Mouse (Mus musculus) midbrain, postnatal 0 days (tissue): ENCODE results near the gene Igf2bp3. TPM values are rescaled to one million over a fixed set of nuclear protein-coding genes. Genes with fewer than 3 reads are reported as not detected.

Experiments
- ATAC-seq: fragments of 200-750 bp; cut with Nextera tagmentation; 2 replicates; pipeline ENCODE4 v1.8.0; 2017; ENCODE audit warnings: moderate number of reproducible peaks, mild to moderate bottlenecking, moderate TSS enrichment, moderate library complexity; ENCODE audit not compliant: low FRiP score
- DNase-seq: peaks from one replicate; pipeline ENCODE4 v3.0.0-alpha.2; 2015; ENCODE audit warnings: low spot score
- H3K27ac ChIP-seq: fragments of 300-500 bp; sonication (generic); 2 replicates; pipeline ENCODE4 v1.5.1; 2014; ENCODE audit warnings: low read depth, mild to moderate bottlenecking, low read length, mixed read lengths
- H3K27me3 ChIP-seq: fragments of 300-500 bp; sonication (generic); 2 replicates; pipeline ENCODE4 v1.6.1; 2014; ENCODE audit warnings: low read length, control low read depth, mixed read lengths; ENCODE audit not compliant: insufficient read depth
- H3K36me3 ChIP-seq: fragments of 300-500 bp; sonication (generic); 2 replicates; pipeline ENCODE4 v1.6.1; 2014; ENCODE audit warnings: low read length, control low read depth, mixed read lengths; ENCODE audit not compliant: insufficient read depth
- H3K4me1 ChIP-seq: fragments of 300-500 bp; sonication (generic); 2 replicates; pipeline ENCODE4 v1.6.1; 2014; ENCODE audit warnings: mild to moderate bottlenecking, control low read depth, antibody characterized with exemption, low read length, mixed read lengths; ENCODE audit not compliant: insufficient read depth
- H3K4me2 ChIP-seq: fragments of 300-500 bp; sonication (generic); 2 replicates; pipeline ENCODE4 v1.6.1; 2014; ENCODE audit warnings: low read depth, mild to moderate bottlenecking, low read length, mixed read lengths; ENCODE audit not compliant: poor library complexity, severe bottlenecking
- H3K4me3 ChIP-seq: fragments of 300-500 bp; sonication (generic); 2 replicates; pipeline ENCODE4 v1.5.1; 2014; ENCODE audit warnings: low read depth, mild to moderate bottlenecking, low read length, moderate library complexity
- H3K9ac ChIP-seq: fragments of 300-500 bp; sonication (generic); replicated peaks from 2 replicates; pipeline ENCODE4 v1.6.1; 2014; ENCODE audit warnings: mild to moderate bottlenecking, low read length, moderate library complexity, mixed read lengths; ENCODE audit not compliant: poor library complexity, severe bottlenecking
- H3K9me3 ChIP-seq: fragments of 300-500 bp; sonication (generic); 2 replicates; pipeline ENCODE4 v1.6.1; 2016; ENCODE audit warnings: low read length, control low read depth
- CTCF ChIP-seq: IDR thresholded peaks from 2 replicates; pipeline ENCODE4 v1.5.1; 2016; ENCODE audit warnings: antibody characterized with exemption, mild to moderate bottlenecking
- WGBS: fragments of 180-500 bp; shearing (Covaris S2); extraction: QIAGEN DNeasy Blood & Tissue Kit; methylation state at CpG from one replicate; pipeline ENCODE4 v1.1.7; 2014; 5-methylcytosine and 5-hydroxymethylcytosine counted together
- polyA plus RNA-seq: library from polyadenylated mRNA; unstranded; fragments of >200 nt; fragmentation: Nextera tagmentation; extraction: Ambion mirVana; gene quantifications from 2 replicates; pipeline ENCODE4 v1.2.1, GENCODE M21; 2015
- total RNA-seq: library from RNA; depleted of rRNA; stranded (reverse); fragments of >200 nt; gene quantifications from 2 replicates; pipeline ENCODE4 v1.2.3, GENCODE M21; 2014

Igf2bp3 gene
- total and polyA plus RNA-seq, 2 experiments from 2014 or later = 5.4 to 10.6 TPM

DNA sequence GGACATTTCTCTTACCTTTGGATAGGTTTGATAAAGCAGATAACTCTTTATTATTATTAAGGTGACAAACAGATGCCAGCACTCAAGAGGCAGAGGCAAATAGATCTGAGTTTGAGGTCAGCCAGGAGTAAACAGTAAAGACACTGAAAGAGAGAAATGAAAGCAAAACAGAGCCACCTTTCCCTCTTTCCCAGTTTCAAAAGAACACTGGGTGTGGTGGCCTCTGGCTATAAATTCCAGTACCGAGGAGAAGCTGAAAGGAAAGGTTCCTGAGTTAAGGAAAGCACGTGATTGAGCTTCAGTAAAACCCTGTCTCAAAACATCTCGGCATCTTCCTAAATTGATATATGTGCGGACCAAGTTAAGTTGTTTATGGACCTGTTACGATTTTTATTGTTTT, 45.0 kb upstream of the Igf2bp3 start:
- ATAC-seq = no peak
- H3K4me3 ChIP-seq = no peak overlapping the region
- no peak for TF ChIP-seq CTCF
- no peaks in the 10 kb centered on the region for H3K4me1 ChIP-seq
- no peaks in the 10 kb centered on the region for H3K9me3 ChIP-seq
- no peak overlapping the region for H3K27ac ChIP-seq
- no peak overlapping the region for H3K9ac ChIP-seq
- 68% methylated on average over 5 of the region's 5 CpGs for WGBS
- H3K36me3 ChIP-seq = no peaks in the 10 kb centered on the region
- DNase-seq = no peak
- H3K4me2 ChIP-seq = no peak overlapping the region
- no peaks in the 10 kb centered on the region for H3K27me3 ChIP-seq

GRCm38 (mm10) chr6:49257880-49258279, 43.1 kb upstream of the Igf2bp3 start:
- Histone ChIP-seq H3K9ac (no peak overlapping the region), H3K36me3 (no peaks in the 10 kb centered on the region), H3K4me3 (no peak overlapping the region), H3K4me1 (no peaks in the 10 kb centered on the region), H3K4me2 (no peak overlapping the region), H3K27ac (no peak overlapping the region), H3K27me3 (no peaks in the 10 kb centered on the region), H3K9me3 (no peaks in the 10 kb centered on the region)
- DNase-seq = no peak
- 91% methylated on average over 2 of the region's 2 CpGs for WGBS
- ATAC-seq = no peak
- TF ChIP-seq CTCF = no peak

GRCm38 (mm10) chr6:49252207-49252606, 37.5 kb upstream of the Igf2bp3 start:
- Histone ChIP-seq H3K4me3 (no peak overlapping the region), H3K4me2 (no peak overlapping the region), H3K36me3 (peaks cover 16% of the 10 kb centered on the region; the same call in 1 of the 2 replicates), H3K9ac (no peak overlapping the region), H3K9me3 (no peaks in the 10 kb centered on the region), H3K27me3 (no peaks in the 10 kb centered on the region), H3K27ac (no peak overlapping the region), H3K4me1 (no peaks in the 10 kb centered on the region)
- ATAC-seq = no peak
- WGBS = 95% methylated on average over 8 of the region's 8 CpGs
- no peak for DNase-seq
- no peak for TF ChIP-seq CTCF

- DNase-seq (no peak), ATAC-seq (no peak)
- peak; percentile 40 for TF ChIP-seq CTCF
- H3K36me3 ChIP-seq = peaks cover 22% of the 10 kb centered on the region
- WGBS = 100% methylated on average over 2 of the region's 2 CpGs
- H3K27me3 ChIP-seq = no peaks in the 10 kb centered on the region
- no peak overlapping the region for H3K4me3 ChIP-seq
- no peak overlapping the region for H3K27ac ChIP-seq
- H3K9me3 ChIP-seq = no peaks in the 10 kb centered on the region
- no peak overlapping the region for H3K9ac ChIP-seq
- H3K4me1 ChIP-seq = no peaks in the 10 kb centered on the region
- H3K4me2 ChIP-seq = no peak overlapping the region
Measured at GRCm38 (mm10) chr6:49251199-49251598, 36.4 kb upstream of the Igf2bp3 start.

- WGBS = 51% methylated on average over 2 of the region's 2 CpGs
- peaks cover 35% of the 10 kb centered on the region for H3K36me3 ChIP-seq
- peak; percentile 80 for DNase-seq
- no peak overlapping the region for H3K9ac ChIP-seq
- no peak for ATAC-seq
- no peaks in the 10 kb centered on the region for H3K9me3 ChIP-seq
- no peak overlapping the region for H3K4me2 ChIP-seq
- no peaks in the 10 kb centered on the region for H3K27me3 ChIP-seq
- no peak overlapping the region for H3K4me3 ChIP-seq
- TF ChIP-seq CTCF = peak; percentile 76
- no peaks in the 10 kb centered on the region for H3K4me1 ChIP-seq
- no peak overlapping the region for H3K27ac ChIP-seq
Measured at GRCm38 (mm10) chr6:49247246-49247645, 32.5 kb upstream of the Igf2bp3 start.

- Histone ChIP-seq H3K4me2 (no peak overlapping the region), H3K9ac (no peak overlapping the region), H3K4me3 (no peak overlapping the region), H3K27ac (no peak overlapping the region), H3K4me1 (no peaks in the 10 kb centered on the region), H3K36me3 (peaks cover 22% of the 10 kb centered on the region), H3K9me3 (no peaks in the 10 kb centered on the region), H3K27me3 (no peaks in the 10 kb centered on the region)
- DNase-seq = no peak
- TF ChIP-seq CTCF = no peak
- 100% methylated on average over 1 of the region's 1 CpGs for WGBS
- no peak for ATAC-seq
Measured at GRCm38 (mm10) chr6:49242331-49242730, 27.6 kb upstream of the Igf2bp3 start.
